Mouse (Mus musculus): ENCODE measurements around the gene Gm45753. TPM values are rescaled to one million over a fixed set of nuclear protein-coding genes. Genes with fewer than 3 reads are reported as not detected.

The Gm45753 gene
- polyA plus RNA-seq, 1 experiment from 2014 or later = not detected

DNA sequence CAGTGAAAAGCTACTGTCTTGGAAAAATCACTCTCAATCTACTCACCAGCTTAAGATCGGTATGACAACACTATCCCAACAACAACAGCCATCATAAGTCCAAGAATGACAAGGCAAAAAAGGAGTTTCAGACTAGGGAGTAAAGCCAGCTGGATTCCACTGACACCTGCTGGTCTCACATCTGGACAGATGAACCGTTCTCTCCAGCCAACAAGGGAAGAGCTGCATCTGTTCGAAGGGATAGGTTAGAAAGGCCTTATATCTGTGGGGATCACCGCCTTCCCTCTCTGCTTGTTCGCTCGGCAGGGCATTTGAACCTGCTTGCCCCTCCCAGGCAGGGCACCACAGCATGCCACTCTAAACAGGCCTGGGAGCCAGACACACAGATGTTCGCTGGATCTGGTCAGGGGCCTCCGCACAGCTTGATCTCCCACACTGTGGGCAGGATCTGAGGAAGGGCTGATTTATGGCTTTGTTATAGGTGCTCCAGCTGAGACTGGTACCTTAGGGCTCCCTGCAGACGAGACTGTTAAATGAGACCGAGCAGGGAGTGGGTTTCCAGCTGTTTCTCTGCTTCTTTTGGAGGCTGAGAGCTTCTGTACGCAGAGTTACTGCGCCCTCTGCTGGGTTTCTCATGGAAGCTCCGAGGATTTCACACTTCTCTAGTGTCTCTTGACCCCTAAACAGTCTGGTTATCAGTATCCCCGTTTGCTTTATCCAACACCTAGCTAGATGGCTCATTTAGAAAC, 71.9 kb downstream of the Gm45753 start:
- WGBS = 25% methylated on average over 14 of the region's 14 CpGs
- H3K4me1 ChIP-seq = peaks cover 6% of the 10 kb centered on the region
- H3K4me3 ChIP-seq = peak overlapping the region; percentile 31; the same call in 1 of the 2 replicates
- DNase-seq (ENCODE audit: extremely low spot score, low spot score) = peak; percentile 46
- no peaks in the 10 kb centered on the region for H3K36me3 ChIP-seq (replicated peaks)
- no peaks in the 10 kb centered on the region for H3K27me3 ChIP-seq (ENCODE audit: poor library complexity, severe bottlenecking)
- H3K27ac ChIP-seq = no peak overlapping the region
- H3K9me3 ChIP-seq = no peaks in the 10 kb centered on the region

DNA sequence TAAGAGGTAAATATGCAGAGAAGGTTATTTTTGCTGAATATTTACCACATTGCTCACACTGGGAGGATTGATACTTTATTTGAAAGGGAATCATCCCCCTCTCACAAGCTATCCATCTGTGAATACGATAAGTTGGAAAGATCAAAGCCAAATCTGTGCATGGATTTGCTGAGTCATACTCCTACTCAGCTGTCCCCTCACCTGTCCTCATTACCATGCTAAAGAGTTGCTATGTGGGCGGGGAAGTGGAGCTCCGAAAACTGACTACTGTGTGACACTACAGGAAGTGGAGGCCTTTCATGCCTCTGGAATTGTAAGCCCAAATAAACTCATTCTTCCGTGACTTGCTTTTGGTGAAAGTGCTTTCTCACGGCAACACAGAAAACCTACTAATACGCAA, 73.0 kb downstream of the Gm45753 start:
- WGBS = 89% methylated on average over 6 of the region's 6 CpGs
- no peaks in the 10 kb centered on the region for H3K36me3 ChIP-seq (replicated peaks)
- DNase-seq (ENCODE audit: extremely low spot score, low spot score) = no peak
- H3K9me3 ChIP-seq = no peaks in the 10 kb centered on the region
- H3K27ac ChIP-seq = no peak overlapping the region
- no peak overlapping the region for H3K4me3 ChIP-seq
- H3K27me3 ChIP-seq (ENCODE audit: poor library complexity, severe bottlenecking) = no peaks in the 10 kb centered on the region
- H3K4me1 ChIP-seq = peaks cover 6% of the 10 kb centered on the region

GRCm38 (mm10) chr8:45233256-45233655, 75.0 kb downstream of the Gm45753 start:
- no peaks in the 10 kb centered on the region for H3K9me3 ChIP-seq
- no peak overlapping the region for H3K27ac ChIP-seq
- no peaks in the 10 kb centered on the region for H3K27me3 ChIP-seq (ENCODE audit: poor library complexity, severe bottlenecking)
- peaks cover 6% of the 10 kb centered on the region for H3K4me1 ChIP-seq
- DNase-seq (ENCODE audit: extremely low spot score, low spot score) = no peak
- 72% methylated on average over 3 of the region's 3 CpGs for WGBS
- no peak overlapping the region for H3K4me3 ChIP-seq
- no peaks in the 10 kb centered on the region for H3K36me3 ChIP-seq (replicated peaks)

Other genes starting within 250 kb of the Gm45753 start
- 0.09 and 0.10 TPM in 2 replicates for gene Mtnr1a, start 239.3 kb downstream of the Gm45753 start, polyA plus RNA-seq (2016; fragmentation: Nextera tagmentation; extraction: Ambion mirVana)
- not detected in 2 replicates for gene F11, start 46.4 kb downstream of the Gm45753 start, polyA plus RNA-seq (2016; fragmentation: Nextera tagmentation; extraction: Ambion mirVana)
- gene Klkb1, start 13.6 kb downstream of the Gm45753 start, polyA plus RNA-seq (2016; fragmentation: Nextera tagmentation; extraction: Ambion mirVana) = 0.04 TPM in 1 of 2 replicates, not detected in the other
- 1.00 and 1.3 TPM in 2 replicates for gene Cyp4v3, start 24.8 kb upstream of the Gm45753 start, polyA plus RNA-seq (2016; fragmentation: Nextera tagmentation; extraction: Ambion mirVana)
- gene Fam149a, start 73.8 kb upstream of the Gm45753 start, polyA plus RNA-seq (2016; fragmentation: Nextera tagmentation; extraction: Ambion mirVana) = 9.6 and 9.7 TPM in 2 replicates
- 0.97 and 1.3 TPM in 2 replicates for gene Tlr3, start 102.6 kb upstream of the Gm45753 start, polyA plus RNA-seq (2016; fragmentation: Nextera tagmentation; extraction: Ambion mirVana)
- 35.8 and 48.3 TPM in 2 replicates for gene Sorbs2, start 199.3 kb upstream of the Gm45753 start, polyA plus RNA-seq (2016; fragmentation: Nextera tagmentation; extraction: Ambion mirVana)